Mouse (Mus musculus) left cerebral cortex, adult 9 months (tissue): ENCODE results near the gene Pde4a.
A peak's percentile ranks its signal among the peaks of the same experiment; 100 is the strongest.

Source experiments
- DNase-seq, 2 experiments: peaks; one replicate each; pipeline ENCODE4 v3.0.0; 2022; ENCODE audit warnings: low spot score in 2 of 2

Pde4a gene

GRCm38 (mm10) chr9:21149077-21149653 lies 16.3 kb upstream of the Pde4a start:
- DNase-seq, result no peak

DNA sequence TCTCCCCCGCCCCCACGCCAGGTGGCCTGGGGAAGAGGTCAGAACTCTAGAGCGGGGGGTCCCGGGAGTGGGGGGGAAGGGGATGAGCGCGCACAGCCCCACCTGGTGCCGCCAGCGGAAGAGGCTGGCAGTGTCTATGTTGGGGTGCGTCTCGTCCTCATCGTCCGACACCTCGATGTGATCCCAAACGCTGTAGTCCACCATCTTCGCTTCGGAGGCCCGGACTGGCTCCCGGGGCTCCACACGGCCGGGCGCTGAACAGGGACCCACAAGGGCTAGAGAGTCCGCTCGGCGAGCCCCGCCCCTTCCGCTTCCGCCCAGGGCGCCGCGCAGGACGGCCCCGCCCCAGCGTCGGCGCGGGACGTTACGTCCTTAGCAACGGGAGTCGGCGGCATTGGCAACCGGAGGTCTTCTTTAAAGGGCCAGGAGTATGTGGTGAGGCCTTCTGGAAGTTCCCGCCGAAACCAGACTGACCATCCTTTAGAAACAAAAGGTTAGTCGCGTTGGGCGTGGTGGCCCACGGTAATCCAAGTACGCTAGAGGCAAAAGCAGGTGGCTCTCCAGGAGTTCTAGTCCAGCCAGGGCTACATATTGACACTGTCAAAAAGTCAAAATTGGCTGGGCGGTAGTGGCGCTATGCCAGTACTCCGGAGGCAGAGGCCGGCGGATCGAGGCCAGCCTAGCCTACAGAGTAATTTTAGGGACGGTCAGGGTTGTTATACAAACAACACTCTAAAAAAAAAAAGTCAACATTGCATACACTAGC lies 15.7 kb upstream of the Pde4a start, which contains the start of gene Cdc37:
TSS of gene Cdc37 (minus strand) at position 329 of the 766 bp plus-strand sequence.
- peak; percentile 81 to 94 for DNase-seq

GRCm38 (mm10) chr9:21152715-21153114 lies 12.8 kb upstream of the Pde4a start:
- DNase-seq, result peak in 1 of 2 experiments; percentile 82

DNA sequence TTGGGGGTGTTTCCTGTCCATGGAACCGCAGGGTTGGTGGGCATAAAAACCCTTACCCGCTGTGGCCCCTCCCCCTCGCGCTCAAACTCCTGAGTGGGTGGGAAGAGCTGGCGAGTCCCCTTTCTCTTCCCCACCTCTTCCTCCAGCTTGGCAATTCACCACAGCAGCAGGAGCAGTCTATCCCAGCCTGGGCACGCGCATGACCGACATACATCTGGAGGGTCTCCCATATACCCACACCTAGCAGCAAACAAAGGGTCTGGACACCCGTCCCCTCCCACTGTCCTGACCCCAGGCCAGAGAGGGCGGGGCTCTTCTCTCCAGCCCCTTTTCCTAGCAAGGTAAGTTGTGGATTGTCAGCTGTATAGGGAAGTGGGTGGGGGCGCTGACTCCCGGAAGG lies 12.2 kb upstream of the Pde4a start:
- DNase-seq, result no peak

- DNase-seq, result no peak
Measured at GRCm38 (mm10) chr9:21153833-21154232, 11.7 kb upstream of the Pde4a start.

DNA sequence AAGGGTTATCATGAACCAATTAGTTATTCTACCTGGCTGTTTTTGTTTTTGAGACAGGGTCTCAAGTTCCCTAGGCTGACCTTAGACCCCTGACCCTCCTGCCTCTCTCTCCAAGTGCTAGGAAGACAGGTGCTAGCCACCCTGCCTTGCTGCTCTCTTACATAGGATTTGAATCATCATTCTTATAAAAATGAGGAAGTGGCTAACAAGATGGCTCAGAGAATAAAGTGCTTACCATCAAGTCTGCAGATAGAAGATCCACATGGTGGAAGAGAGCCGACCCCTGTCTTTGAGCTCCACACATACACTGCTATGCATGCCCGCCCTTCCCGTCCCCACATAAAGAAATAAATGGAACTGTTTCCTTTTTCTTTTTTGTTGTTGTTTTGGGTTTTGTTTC lies 10.7 kb upstream of the Pde4a start:
- no peak for DNase-seq

- DNase-seq, result peak; percentile 87 to 96
Measured at GRCm38 (mm10) chr9:21161209-21161909, 4.2 kb upstream of the Pde4a start.

- DNase-seq, result no peak
Measured at GRCm38 (mm10) chr9:21163086-21164050, 2.1 kb upstream of the Pde4a start.

GRCm38 (mm10) chr9:21164072-21164471 lies 1.4 kb upstream of the Pde4a start:
- DNase-seq, result peak in 1 of 2 experiments; percentile 76

GRCm38 (mm10) chr9:21165952-21166451 lies 488 bp downstream of the Pde4a start:
- peak in 1 of 2 experiments; percentile 39 for DNase-seq

GRCm38 (mm10) chr9:21166516-21166915 lies 1.0 kb downstream of the Pde4a start:
- no peak for DNase-seq

GRCm38 (mm10) chr9:21167140-21168097 lies 1.9 kb downstream of the Pde4a start:
- no peak for DNase-seq

DNA sequence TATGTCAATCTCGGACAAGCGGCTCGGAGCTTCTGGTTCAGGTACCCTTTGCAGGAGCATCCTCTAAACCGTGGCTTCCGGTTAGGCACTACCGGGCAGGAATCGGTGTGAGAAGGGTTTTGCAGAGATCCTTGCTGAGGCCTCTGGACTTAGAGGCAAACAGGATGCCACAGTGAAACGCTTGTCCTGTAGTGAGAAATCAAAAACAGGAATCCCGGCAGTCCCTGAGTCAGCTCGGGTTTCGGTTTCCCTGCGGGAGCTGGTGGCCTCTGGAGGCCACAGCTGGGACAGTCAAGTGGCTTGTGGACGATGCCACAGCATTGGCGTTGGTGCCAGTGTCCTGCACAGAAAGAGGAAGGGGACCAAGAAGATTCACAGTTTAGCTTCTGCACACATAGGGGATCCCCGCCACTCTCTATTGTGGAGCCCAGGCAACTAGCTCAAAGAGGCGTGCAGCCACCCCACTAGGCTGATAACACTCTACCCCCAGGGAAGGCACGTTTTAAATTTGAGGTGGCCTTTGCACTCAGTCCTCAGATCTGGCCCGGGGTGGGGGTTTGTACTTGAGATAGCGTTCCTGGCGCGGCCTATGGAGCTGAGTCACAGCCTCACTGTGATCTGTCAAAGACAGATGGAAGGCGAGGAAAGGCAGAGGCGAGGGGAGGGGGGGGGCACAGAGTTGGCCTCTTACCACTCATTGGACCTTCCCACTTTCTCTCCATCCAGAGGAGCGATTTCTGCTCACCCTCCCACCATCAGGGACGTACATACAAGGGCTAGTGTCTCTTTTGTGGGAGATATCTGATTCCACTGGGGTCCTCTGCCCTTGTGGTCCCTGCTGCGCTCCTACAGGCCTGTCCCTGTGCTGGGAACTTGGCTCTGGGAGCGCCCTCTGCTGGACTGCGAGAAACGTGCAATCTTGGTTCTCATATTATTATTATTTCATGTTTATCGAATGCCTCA lies 2.9 kb downstream of the Pde4a start:
- DNase-seq, result peak in 1 of 2 experiments; percentile 69

GRCm38 (mm10) chr9:21169157-21169556 lies 3.6 kb downstream of the Pde4a start:
- no peak for DNase-seq

- DNase-seq, result no peak
Measured at GRCm38 (mm10) chr9:21172364-21172763, 6.8 kb downstream of the Pde4a start.

GRCm38 (mm10) chr9:21180402-21180801 lies 14.9 kb downstream of the Pde4a start:
- DNase-seq, result no peak

DNA sequence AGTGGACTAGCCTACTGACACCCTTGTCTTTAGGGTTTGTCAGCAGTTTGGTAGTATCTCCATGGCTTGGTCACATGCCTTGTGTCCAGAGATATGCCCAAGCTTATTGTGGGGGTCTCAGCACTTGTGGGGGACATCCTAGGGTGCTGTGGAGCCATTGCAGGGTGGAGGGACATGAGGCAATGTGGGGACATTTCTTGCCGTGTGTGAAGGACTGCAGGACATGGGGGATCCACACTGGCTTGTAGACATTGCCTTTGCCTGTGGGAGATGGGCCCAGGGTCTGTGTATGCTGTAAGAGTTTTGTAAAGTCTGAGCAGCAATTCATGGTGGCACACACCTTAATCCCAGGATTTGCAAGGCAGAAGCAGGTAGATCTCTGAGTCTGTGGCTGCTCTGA lies 15.3 kb downstream of the Pde4a start:
- no peak for DNase-seq

- DNase-seq, result no peak
Measured at GRCm38 (mm10) chr9:21181421-21182220, 16.1 kb downstream of the Pde4a start.
